Mouse (Mus musculus) heart, embryonic 12.5 days (tissue): ENCODE measurements around the gene Sept9. TPM values are rescaled to one million over a fixed set of nuclear protein-coding genes. Genes with fewer than 3 reads are reported as not detected.
A peak's percentile ranks its signal among the peaks of the same experiment; 100 is the strongest.

ENCODE experiments used
- ATAC-seq: fragments of 200-750 bp; cut with Nextera tagmentation; 2 replicates; pipeline ENCODE4 v1.8.0; 2017; ENCODE audit warnings: moderate TSS enrichment, moderate library complexity; ENCODE audit not compliant: insufficient number of reproducible peaks, low FRiP score
- H3K27ac ChIP-seq: fragments of 300-500 bp; sonication (generic); 2 replicates; pipeline ENCODE4 v1.5.1; 2016; ENCODE audit warnings: mild to moderate bottlenecking, moderate library complexity; ENCODE audit not compliant: poor library complexity, severe bottlenecking
- H3K27me3 ChIP-seq: fragments of 300-500 bp; sonication (generic); replicated peaks from 2 replicates; pipeline ENCODE4 v1.6.1; 2016; ENCODE audit warnings: mild to moderate bottlenecking, moderate library complexity
- H3K36me3 ChIP-seq: fragments of 300-500 bp; sonication (generic); 2 replicates; pipeline ENCODE4 v1.6.1; 2016; ENCODE audit warnings: mild to moderate bottlenecking, moderate library complexity
- H3K4me1 ChIP-seq: fragments of 300-500 bp; sonication (generic); replicated peaks from 2 replicates; pipeline ENCODE4 v1.6.1; 2016; ENCODE audit warnings: mild to moderate bottlenecking
- H3K4me2 ChIP-seq: fragments of 300-500 bp; sonication (generic); 2 replicates; pipeline ENCODE4 v1.6.1; 2016; ENCODE audit warnings: mild to moderate bottlenecking, moderate library complexity
- H3K4me3 ChIP-seq: fragments of 300-500 bp; sonication (generic); 2 replicates; pipeline ENCODE4 v1.5.1; 2016; ENCODE audit warnings: mild to moderate bottlenecking
- H3K9ac ChIP-seq: fragments of 300-500 bp; sonication (generic); 2 replicates; pipeline ENCODE4 v1.6.1; 2016; ENCODE audit warnings: mild to moderate bottlenecking, moderate library complexity
- H3K9me3 ChIP-seq: fragments of 300-500 bp; sonication (generic); replicated peaks from 2 replicates; pipeline ENCODE4 v1.6.1; 2016; ENCODE audit warnings: mild to moderate bottlenecking, moderate library complexity
- WGBS: fragments of 180-500 bp; shearing (Covaris S2); methylation state at CpG from one replicate; pipeline ENCODE4 v1.1.7; 2016; 5-methylcytosine and 5-hydroxymethylcytosine counted together
- polyA plus RNA-seq: library from polyadenylated mRNA; unstranded; fragments of >200 nt; fragmentation: Nextera tagmentation; extraction: Ambion mirVana; gene quantifications from 2 replicates; pipeline ENCODE4 v1.2.1, GENCODE M21; 2016

The Sept9 gene
- polyA plus RNA-seq = 102 and 103 TPM in 2 replicates

GRCm38 (mm10) chr11:117199282-117200175 is at the start of gene Sept9:
Gene Sept9 (plus strand): TSS chr11:117199661.
- H3K4me1 ChIP-seq = peaks cover 39% of the 10 kb centered on the region
- ATAC-seq = 0 out of 2 replicates have a peak, but pooled peaks have one; percentile 48
- peak within 1 kb of the TSS; percentile 54 for H3K4me3 ChIP-seq
- no peak within 1 kb of the TSS for H3K27ac ChIP-seq
- WGBS = 1% methylated on average over 58 of the region's 70 CpGs
- no peaks in the 10 kb centered on the region for H3K9me3 ChIP-seq
- no peaks in the 10 kb centered on the region for H3K36me3 ChIP-seq
- peaks cover 56% of the 10 kb centered on the region for H3K27me3 ChIP-seq
- H3K4me2 ChIP-seq = peak within 1 kb of the TSS; percentile 94
- H3K9ac ChIP-seq = peak within 1 kb of the TSS; percentile 61

- Histone ChIP-seq H3K4me3 (no peak overlapping the region), H3K4me2 (no peak overlapping the region), H3K4me1 (peaks cover 22% of the 10 kb centered on the region), H3K9ac (no peak overlapping the region), H3K36me3 (peaks cover 92% of the 10 kb centered on the region), H3K27me3 (no peaks in the 10 kb centered on the region), H3K27ac (no peak overlapping the region), H3K9me3 (no peaks in the 10 kb centered on the region)
- WGBS = 78% methylated on average over 9 of the region's 9 CpGs
- no peak for ATAC-seq
Measured at GRCm38 (mm10) chr11:117150467-117150966, 48.9 kb upstream of the Sept9 start.

- H3K27me3 ChIP-seq = no peaks in the 10 kb centered on the region
- peaks cover 92% of the 10 kb centered on the region for H3K36me3 ChIP-seq
- H3K27ac ChIP-seq = no peak overlapping the region
- ATAC-seq = no peak
- no peak overlapping the region for H3K4me2 ChIP-seq
- H3K9me3 ChIP-seq = no peaks in the 10 kb centered on the region
- WGBS = 90% methylated on average over 7 of the region's 7 CpGs
- H3K4me3 ChIP-seq = no peak overlapping the region
- peaks cover 31% of the 10 kb centered on the region for H3K4me1 ChIP-seq
- no peak overlapping the region for H3K9ac ChIP-seq
Measured at GRCm38 (mm10) chr11:117151461-117151860, 48.0 kb upstream of the Sept9 start.

GRCm38 (mm10) chr11:117152541-117152940 is 46.9 kb upstream of the Sept9 start:
- no peak for ATAC-seq
- Histone ChIP-seq H3K9ac (no peak overlapping the region), H3K36me3 (peaks cover 90% of the 10 kb centered on the region), H3K4me3 (no peak overlapping the region), H3K27ac (no peak overlapping the region), H3K4me1 (peaks cover 33% of the 10 kb centered on the region), H3K27me3 (no peaks in the 10 kb centered on the region), H3K4me2 (no peak overlapping the region), H3K9me3 (no peaks in the 10 kb centered on the region)
- 90% methylated on average over 6 of the region's 6 CpGs for WGBS

GRCm38 (mm10) chr11:117153553-117153952 is 45.9 kb upstream of the Sept9 start:
- H3K27ac ChIP-seq = peak overlapping the region; percentile 71
- no peak overlapping the region for H3K4me2 ChIP-seq
- 77% methylated on average over 9 of the region's 9 CpGs for WGBS
- no peak overlapping the region for H3K4me3 ChIP-seq
- H3K27me3 ChIP-seq = no peaks in the 10 kb centered on the region
- H3K9me3 ChIP-seq = no peaks in the 10 kb centered on the region
- H3K36me3 ChIP-seq = peaks cover 90% of the 10 kb centered on the region
- H3K4me1 ChIP-seq = peaks cover 42% of the 10 kb centered on the region
- ATAC-seq = no peak
- peak overlapping the region; percentile 57; the same call in 1 of the 2 replicates for H3K9ac ChIP-seq

GRCm38 (mm10) chr11:117154088-117154815 is 45.2 kb upstream of the Sept9 start:
- WGBS = 28% methylated on average over 7 of the region's 7 CpGs
- no peak overlapping the region for H3K4me2 ChIP-seq
- peak overlapping the region; percentile 71 for H3K27ac ChIP-seq
- no peaks in the 10 kb centered on the region for H3K27me3 ChIP-seq
- H3K9ac ChIP-seq = peak overlapping the region; percentile 50; the same call in 1 of the 2 replicates
- H3K4me1 ChIP-seq = peaks cover 47% of the 10 kb centered on the region
- peak; percentile 66 for ATAC-seq
- peaks cover 89% of the 10 kb centered on the region for H3K36me3 ChIP-seq
- no peak overlapping the region for H3K4me3 ChIP-seq
- H3K9me3 ChIP-seq = no peaks in the 10 kb centered on the region

- 26% methylated on average over 13 of the region's 15 CpGs for WGBS
- Histone ChIP-seq H3K9me3 (no peaks in the 10 kb centered on the region), H3K4me2 (0 out of 2 replicates have a peak overlapping the region, but pooled peaks have one; percentile 5), H3K36me3 (peaks cover 76% of the 10 kb centered on the region), H3K4me1 (peaks cover 56% of the 10 kb centered on the region), H3K27ac (no peak overlapping the region), H3K4me3 (no peak overlapping the region), H3K9ac (no peak overlapping the region), H3K27me3 (no peaks in the 10 kb centered on the region)
- ATAC-seq = peak; percentile 25; the same call in 1 of the 2 replicates
Measured at GRCm38 (mm10) chr11:117156725-117157124, 42.7 kb upstream of the Sept9 start.

GRCm38 (mm10) chr11:117158343-117158742 is 41.1 kb upstream of the Sept9 start:
- ATAC-seq = no peak
- 76% methylated on average over 11 of the region's 11 CpGs for WGBS
- Histone ChIP-seq H3K27ac (no peak overlapping the region), H3K4me1 (peaks cover 57% of the 10 kb centered on the region), H3K36me3 (peaks cover 63% of the 10 kb centered on the region), H3K4me2 (no peak overlapping the region), H3K27me3 (no peaks in the 10 kb centered on the region), H3K9me3 (no peaks in the 10 kb centered on the region), H3K4me3 (no peak overlapping the region), H3K9ac (peak overlapping the region; percentile 6; the same call in 1 of the 2 replicates)

- H3K4me3 ChIP-seq = no peak overlapping the region
- peaks cover 5% of the 10 kb centered on the region for H3K9me3 ChIP-seq
- H3K9ac ChIP-seq = no peak overlapping the region
- H3K27me3 ChIP-seq = no peaks in the 10 kb centered on the region
- H3K4me1 ChIP-seq = peaks cover 52% of the 10 kb centered on the region
- peaks cover 56% of the 10 kb centered on the region for H3K36me3 ChIP-seq
- no peak overlapping the region for H3K4me2 ChIP-seq
- no peak for ATAC-seq
- no peak overlapping the region for H3K27ac ChIP-seq
- 86% methylated on average over 13 of the region's 13 CpGs for WGBS
Measured at GRCm38 (mm10) chr11:117159257-117159945, 40.1 kb upstream of the Sept9 start.

- no peak overlapping the region for H3K9ac ChIP-seq
- no peak overlapping the region for H3K4me2 ChIP-seq
- 47% methylated on average over 5 of the region's 5 CpGs for WGBS
- no peak overlapping the region for H3K4me3 ChIP-seq
- H3K27me3 ChIP-seq = no peaks in the 10 kb centered on the region
- ATAC-seq = no peak
- peaks cover 5% of the 10 kb centered on the region for H3K9me3 ChIP-seq
- H3K27ac ChIP-seq = no peak overlapping the region
- H3K36me3 ChIP-seq = peaks cover 51% of the 10 kb centered on the region
- peaks cover 46% of the 10 kb centered on the region for H3K4me1 ChIP-seq
Measured at GRCm38 (mm10) chr11:117159946-117160307, 39.5 kb upstream of the Sept9 start.
